Mouse (Mus musculus): ENCODE data around the gene Kat6b.
"Not testable (repeated sequence)": the region's sequence is repeated elsewhere in the genome, so short reads cannot be mapped to it uniquely, and the experiment has no call there.

The Kat6b gene

DNA sequence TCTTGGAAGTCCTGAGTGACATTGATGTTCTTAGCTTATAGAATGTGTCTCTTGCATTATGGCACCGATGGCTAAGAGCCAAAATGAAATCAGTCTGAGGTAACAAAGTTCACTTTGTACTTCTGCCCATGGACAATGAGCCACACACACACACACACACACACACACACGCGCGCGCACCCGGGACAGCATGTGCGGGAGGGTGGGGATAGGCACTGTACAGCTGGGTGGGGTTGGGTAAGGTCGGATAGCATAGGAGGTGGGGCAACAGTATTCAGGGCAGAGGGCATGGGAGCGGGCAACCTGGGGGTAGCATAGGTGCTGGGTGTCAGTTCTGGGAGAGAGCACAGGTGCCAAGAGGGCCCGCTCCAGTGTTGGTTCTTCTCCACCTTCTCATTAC, 3.5 kb downstream of the Kat6b start:
- no peak for DNase-seq (ENCODE audit: low spot score in 2 of 2)

DNA sequence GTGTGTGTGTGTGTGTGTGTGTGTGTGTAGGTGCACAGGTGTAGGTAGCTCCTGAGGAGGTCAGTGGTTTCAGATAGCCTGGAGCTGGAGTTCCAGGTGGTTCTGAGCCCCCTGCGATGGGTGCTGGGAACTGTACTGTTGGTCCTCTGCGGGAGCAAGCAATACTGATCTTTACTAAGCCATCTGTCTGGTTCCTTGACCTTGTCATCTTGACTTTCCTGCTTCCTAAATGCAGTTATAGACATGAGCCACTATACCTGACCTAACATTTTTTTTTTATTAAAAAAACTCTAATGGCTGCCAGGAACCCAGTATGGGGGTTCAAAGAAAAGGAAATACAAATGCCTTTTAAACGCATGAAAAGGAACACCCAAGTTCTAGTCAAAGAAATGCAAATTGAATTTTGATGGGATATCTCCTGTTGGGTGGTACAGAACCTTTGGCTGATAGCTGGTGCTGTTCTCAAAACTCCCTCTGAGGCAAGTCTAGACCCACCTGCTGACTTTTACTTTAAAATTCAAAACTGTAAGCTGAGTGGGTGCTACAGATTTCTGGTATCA, 4.8 kb downstream of the Kat6b start:
- no peak for DNase-seq (ENCODE audit: low spot score in 2 of 2)

DNA sequence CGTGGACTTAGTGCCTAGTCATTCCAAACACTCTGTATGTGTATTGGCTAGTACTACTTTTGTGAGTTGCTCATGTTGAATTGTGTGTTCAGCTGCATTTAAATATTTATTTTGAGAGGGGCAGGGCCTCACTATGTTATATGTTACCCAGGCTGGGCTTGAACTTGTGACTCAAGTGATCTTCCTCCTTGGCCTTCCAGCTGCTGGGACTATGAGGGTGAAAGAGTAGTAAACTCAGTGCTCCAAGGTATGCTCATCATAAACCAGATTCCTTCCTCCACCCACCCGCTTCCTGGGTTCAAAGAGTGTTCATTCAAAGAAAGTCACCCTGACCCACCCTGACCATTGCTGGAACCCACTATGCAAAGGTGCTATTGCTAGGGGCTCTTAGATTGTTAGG, 5.9 kb downstream of the Kat6b start:
- not testable (repeated sequence) for DNase-seq (ENCODE audit: low spot score in 2 of 2)

DNA sequence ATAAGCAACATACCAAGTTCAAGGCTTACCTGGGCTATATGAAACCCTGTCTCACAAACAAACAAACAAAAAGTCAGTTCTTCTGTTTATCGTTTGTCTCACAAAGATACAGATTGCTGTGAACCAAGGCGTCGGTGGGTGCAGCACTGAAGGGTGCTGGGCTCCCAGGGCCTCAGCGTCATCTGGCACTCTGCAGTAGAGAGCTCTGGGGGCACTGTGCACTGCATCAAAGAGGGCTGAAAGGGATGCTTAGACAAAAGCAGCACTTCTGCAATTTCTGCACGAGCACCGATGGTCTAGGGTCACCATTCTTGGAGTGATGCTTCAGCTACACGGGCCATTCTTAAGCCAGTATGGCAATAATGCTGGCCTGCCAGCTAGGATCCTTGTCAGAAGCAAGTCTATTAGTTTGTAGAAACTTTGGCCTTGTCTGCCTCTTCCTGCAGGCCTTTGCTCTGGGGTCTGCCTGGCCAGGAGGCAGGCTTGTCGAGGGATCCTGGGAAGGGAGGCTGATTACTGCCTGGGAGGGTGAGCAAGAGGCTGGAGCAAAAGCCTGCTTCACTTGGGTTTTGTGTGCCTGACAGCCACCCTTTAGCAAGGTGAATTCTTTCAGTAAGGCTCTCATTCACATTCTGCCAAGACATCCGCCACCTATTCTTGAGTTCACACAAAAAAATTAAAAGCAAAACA, 7.3 kb downstream of the Kat6b start:
- DNase-seq (ENCODE audit: low spot score in 2 of 2) = not testable (repeated sequence)

DNA sequence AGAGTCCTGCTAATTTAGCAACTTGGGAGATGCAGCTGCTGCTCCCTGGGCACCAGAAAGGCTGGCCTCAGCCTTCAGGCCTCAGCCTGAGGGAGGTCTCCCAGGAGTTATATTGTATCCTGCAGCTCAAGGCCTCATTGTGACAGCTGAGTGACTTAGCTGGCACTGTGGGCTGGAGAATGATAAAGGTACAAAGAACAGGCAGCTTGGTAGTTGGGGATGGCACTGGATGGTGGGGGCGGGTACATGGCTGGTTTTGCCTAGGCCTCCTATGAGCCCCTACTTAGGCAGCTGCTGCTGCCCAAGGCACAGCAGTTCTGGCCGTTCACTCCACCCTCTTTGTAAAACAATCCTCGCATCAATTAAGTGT, 7.9 kb downstream of the Kat6b start:
- DNase-seq (ENCODE audit: low spot score in 2 of 2) = no peak

DNA sequence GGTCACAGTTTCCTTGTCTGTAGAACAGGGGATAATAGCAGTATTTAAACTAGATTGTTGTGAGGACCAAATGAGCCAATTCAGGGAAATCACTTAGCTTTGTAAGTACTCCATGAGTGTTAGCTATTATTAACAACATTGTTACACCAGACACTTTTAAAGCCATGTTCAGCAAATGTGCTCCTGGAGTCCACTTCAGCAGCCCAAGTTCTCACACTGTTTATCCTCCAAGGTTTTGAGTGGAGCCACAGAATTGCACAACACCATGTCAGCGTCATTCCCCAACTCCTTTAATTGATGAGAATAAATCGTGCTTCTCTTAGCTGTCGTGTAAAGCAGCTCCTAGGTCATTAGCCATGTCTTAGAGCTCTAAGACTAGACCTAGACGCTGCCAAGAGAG, 8.9 kb downstream of the Kat6b start:
- no peak for DNase-seq (ENCODE audit: low spot score in 2 of 2)

DNA sequence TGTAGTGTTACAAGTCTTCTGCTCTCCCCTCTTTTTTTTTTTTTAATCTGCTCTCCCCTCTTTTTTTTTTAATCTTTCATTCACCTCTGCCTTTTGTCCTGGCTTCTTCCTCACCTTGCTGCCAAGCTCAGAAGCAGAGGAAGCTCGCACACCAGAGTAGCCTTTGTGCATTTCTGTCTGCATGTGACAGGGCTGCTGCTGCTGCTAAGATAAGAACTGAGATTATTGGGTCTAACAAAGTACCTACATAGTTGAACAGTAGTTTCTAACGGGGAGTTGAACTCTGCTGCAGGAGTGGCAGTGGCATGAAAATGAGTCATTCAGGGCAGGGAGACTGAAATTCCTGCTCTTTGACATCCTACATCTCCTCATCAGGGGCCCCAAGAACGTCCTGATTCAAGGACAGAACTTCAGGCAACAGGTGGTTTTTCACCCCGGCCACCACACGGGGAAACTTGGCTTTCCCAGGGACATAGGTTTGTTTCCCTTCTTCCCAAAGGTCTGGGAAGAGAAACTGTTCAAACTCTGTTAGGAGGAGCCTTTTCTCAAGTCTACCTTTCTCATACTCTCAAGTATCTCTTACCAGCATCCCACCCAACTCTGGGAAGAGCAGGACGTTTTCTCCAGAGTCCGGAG, 17.2 kb downstream of the Kat6b start:
- no peak for DNase-seq (ENCODE audit: low spot score in 2 of 2)

DNA sequence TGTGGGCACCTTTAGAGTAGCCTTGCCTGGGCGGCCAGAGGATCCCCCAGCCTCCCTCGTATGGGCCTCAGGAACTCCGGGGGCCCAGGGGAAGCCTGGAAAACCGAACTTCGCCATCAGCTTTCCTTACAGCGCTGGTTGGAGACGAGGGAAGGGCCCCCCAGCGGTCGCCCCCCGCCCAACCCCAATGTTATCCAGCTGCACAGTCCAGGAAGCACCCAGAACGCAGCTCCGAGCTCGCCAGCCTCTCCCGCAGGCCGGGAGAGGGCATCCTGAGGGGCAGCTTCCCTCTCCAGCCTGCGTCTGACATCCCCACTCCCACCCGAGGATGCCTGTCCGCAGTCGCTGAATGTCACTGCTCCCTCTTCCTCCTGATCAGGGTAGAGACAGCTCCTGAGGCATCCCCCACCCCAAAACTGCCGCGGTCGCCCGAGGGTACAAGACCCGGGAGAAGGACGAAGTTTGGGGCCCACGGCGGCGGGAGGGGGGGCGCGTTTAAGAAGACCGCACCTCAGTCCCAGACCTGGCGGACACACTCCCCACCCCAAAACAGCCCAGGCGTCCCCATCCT, 17.9 kb downstream of the Kat6b start:
- DNase-seq (ENCODE audit: low spot score in 2 of 2) = peak; percentile 7 to 15

DNA sequence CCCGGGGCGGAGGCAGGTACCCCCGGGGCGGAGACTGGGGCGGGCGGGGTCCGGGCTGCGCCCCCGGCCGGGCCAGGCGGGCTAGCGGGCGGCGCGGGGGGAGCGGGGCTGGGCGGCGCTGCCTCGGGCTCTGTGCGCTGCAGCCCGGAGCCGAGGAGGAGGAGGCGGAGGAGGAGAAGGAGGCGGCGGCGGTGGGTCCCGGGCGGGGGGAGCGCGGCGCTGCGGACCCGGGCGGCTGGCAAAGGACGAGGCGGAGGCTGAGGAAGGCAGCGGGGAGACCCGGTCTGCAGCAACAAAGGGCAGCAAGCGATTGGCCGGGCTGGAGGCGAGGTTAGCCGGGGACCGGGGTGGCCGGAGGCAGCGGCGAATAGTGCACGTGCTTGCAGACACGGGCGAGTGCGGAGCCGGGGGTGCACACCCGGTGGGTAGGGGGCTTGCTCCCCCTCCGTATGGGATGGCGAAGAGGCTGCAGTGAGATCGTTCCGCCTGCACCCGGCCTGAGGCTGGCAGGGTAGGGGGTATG, 18.5 kb downstream of the Kat6b start:
- peak; percentile 34 to 49 for DNase-seq (ENCODE audit: low spot score in 2 of 2)

DNA sequence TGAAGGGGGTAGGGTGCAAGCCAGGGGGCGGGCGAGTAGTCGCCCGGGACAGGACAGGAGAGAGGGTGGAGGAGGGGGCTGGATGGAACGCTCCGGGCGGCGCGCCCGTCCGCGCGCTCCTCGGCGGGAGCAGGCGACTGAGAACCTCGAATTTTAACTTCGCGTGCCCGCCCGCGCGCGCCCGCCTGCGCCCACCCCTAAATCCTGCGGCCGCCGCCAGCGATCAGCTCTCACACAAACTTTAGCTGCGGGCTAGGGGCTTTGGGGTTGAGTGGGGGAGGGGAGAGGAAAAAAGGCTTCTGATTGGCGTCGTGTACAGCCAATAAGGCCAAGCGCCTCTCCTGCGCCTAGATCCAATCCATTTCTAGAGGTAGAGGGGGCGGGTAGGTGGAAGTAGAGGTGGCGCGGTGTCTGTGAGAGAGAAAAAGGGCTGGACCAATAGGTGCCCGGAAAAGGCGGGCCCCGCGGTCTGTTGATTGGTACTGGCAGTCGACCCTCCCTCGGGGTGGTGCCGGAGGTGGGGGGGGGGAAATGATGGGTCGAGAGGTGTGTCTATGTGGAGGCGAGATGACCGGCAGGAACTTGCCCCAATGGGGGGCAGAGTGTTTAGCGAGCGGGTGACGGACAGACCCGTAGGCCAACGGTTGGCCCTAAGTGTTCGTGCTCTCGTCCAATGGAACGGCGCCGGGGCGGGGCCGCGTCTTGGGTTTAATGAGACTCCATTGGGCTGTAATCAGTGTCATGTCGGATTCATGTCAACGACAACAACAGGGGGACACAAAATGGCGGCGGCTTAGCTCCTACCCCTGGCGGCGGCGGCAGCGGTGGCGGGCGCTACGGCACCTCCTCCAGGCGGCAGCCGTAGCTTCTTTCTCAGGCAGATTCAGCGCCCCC, 19.2 kb downstream of the Kat6b start:
- DNase-seq (ENCODE audit: low spot score in 2 of 2) = peak; percentile 96

DNA sequence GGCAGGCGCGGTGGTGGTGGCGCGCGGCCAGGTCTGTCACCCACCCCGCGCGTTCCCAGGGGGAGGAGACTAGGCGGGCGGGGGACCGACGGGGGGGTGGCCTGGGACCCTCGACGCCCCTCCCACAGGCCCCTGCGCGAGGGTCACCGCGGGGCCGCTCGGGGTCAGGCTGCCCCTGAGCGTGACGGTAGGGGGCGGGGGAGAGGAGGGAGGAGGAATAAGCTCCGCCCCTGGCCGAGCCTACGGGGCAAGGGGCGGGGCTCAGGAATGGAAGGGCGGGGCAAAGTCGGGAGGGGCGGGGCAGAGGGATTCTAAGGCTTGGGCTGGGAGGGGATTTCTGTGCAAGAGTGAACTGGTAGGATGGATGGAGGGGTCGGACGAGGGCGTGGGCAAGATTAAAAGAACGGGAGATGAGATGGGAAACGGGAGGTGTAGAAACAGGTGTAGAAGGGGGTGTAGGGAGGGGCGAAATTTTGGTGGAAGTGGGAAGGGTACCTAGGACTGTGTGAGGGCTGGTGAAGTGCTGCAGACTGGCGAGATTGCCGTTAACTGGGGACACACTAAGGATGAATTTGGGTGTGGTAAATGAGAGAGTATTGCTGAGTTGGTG, 19.9 kb downstream of the Kat6b start:
- DNase-seq (ENCODE audit: low spot score in 2 of 2) = peak; percentile 69 to 83

DNA sequence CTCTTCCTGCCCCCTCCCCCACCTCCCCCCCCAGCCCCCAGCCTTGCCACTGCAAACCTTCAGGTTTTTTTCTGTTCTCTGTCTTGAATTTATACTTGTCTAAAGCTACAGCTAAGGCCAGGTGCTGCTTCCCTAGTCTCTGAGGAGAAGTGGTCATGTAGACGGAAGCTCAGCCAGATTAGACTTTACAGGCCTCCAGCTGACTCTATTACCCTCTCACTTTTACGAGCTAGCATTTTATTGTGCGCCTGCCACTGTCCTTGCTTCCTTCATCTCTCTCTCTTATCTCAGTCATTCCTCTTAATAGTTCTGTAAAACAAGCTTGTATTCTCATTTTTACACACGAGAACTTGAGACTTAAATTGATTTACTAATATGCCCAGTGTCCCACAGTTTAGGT, 23.8 kb downstream of the Kat6b start:
- DNase-seq (ENCODE audit: low spot score in 2 of 2) = no peak

DNA sequence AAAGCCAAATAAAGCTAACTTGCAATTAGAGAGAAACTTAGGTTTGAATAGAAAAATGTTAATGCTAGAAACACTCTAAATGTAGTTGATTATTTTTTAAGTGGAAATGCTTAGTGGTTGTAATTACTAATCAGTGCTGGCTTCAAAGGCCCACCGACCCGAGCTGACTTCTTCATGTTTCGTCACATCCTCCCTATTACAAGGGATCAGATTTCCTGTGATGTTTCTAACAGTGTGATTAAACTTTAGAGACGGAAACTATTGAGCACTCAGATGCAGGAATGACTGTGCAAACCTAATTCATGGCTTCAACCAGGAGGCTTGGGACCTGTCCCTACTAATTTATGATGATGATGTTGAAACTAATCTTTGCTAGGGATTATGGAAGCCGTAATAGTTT, 25.8 kb downstream of the Kat6b start:
- no peak for DNase-seq (ENCODE audit: low spot score in 2 of 2)

DNA sequence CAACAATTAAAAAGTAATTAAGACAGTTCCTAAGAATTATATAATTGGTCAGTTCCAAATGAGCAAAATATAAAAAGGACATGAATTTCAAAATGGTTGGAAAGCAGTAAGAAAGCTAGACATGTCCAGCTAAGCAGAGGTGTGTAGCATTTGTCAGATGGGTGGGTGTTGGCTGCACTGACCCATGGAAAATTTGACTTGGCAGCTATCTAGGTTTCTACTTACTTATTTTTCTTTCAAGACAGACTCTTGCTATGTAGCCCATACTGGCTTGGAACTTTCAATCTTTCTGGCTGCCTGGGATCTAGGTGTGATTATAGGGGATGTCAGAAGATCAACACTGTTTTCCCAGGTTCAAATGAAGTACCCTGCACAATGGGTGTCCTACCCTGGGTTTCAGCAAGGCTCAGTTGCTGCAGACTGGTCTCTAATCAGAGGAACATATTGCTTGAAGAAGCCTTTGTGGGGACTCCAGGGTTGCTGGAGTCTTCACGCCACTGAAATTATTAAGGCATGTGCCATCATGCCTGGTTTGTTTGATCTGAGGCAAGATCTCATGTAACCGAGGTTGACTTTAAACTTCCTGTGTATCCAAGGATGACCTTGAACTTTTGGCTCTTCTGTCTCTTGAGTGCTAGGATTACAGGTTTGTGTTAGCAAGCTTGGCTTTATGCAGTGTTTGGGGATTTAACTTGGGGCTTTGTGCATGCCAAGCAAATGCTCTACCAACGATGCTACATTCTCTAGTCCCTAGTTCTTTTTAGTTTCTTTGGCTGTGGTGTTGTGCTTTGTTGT, 28.1 kb downstream of the Kat6b start:
- DNase-seq (ENCODE audit: low spot score in 2 of 2) = no peak

DNA sequence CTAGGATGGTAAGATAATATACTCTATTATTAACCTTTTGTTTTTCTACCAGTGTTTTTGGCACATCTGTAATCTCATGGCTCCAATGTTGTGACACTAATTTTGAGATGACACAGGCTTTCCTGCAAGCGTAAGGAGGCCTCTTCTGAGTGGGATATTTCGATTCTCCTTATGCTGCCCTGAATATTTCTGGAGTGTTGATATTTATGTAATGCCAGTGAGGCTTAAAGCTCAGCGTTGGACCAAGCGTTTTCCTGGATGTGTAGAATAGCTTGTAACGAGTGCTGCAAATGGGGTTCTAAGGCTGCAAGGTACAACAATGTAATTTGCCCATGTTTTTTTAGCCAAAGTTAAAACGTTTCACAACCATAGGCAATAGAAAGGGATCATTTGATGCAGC, 30.2 kb downstream of the Kat6b start:
- DNase-seq (ENCODE audit: low spot score in 2 of 2) = no peak

DNA sequence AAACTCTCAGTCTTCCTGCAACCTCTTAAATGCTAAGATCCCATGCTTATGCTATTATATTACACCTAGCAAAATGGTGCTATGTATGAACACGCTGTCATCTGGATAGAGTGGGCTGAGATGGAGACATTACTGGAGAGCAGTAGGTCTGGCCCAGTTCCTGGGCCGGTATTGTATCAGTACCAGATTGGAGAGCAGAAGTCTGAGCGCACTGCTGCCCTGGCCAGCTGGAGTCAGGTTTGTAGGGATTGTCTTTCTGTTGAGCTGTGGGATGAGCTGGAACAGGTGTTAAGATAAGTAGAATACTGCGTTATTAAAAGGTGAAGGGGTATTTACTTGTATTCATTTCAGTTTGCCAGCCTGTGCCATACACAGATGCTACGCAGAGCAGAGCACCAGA, 34.3 kb downstream of the Kat6b start:
- DNase-seq (ENCODE audit: low spot score in 2 of 2) = no peak

DNA sequence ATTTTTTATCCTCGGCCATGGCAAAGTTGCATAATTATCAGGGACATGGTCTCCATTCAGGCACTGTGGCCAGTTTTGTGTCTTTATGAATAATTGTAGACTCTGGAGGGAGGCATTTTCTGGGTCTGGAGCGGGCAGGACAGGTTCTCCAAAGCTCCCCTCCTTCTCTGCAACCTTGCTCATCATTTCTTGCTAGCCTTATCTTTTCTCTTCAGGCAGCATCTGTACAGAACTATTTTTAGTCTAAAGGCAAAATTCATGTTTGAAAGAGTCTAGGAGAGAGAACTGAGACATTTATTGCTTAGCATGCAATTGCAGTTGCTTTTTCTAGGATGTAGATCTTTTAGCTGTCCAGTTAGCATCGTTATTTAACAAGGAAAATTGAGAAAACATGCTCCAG, 38.1 kb downstream of the Kat6b start:
- DNase-seq (ENCODE audit: low spot score in 2 of 2) = no peak

DNA sequence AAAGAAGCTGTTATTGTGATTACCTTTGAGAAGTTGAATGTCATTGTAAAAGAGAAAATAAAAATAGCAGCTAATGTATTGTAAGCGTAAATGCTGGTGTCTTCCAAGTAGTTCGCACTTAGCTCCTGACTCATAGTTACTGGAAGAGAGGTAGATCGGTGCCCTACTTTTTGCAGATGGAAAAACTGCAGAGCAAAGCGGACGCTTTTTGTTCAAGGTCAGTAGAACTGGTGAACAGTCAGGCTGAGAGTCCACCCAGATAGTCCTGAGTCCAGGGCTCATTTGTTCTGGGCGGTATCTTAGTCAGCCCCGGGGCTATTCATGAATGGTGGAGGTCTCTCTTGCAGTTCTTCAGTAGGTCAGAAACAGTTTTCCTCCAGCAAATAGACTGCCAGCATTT, 39.3 kb downstream of the Kat6b start:
- DNase-seq (ENCODE audit: low spot score in 2 of 2) = no peak

DNA sequence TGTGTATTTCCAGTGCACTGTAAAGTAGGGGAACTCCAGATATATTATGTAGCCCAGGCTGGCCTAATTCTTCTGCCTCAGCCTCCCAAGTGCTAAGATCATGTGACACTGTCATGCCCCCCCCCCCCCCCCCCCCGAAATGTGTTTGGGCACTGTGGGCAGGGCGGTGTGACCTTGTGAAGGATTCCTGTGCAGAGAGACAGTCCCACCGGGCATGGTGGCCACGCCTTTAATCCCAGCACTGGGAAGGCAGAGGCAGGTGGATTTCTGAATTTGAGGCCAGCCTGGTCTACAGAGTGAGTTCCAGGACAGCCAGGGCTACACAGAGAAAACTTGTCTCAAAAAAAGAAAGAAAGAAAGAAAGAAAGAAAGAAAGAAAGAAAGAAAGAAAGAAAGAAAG, 40.3 kb downstream of the Kat6b start:
- DNase-seq (ENCODE audit: low spot score in 2 of 2) = not testable (repeated sequence)

DNA sequence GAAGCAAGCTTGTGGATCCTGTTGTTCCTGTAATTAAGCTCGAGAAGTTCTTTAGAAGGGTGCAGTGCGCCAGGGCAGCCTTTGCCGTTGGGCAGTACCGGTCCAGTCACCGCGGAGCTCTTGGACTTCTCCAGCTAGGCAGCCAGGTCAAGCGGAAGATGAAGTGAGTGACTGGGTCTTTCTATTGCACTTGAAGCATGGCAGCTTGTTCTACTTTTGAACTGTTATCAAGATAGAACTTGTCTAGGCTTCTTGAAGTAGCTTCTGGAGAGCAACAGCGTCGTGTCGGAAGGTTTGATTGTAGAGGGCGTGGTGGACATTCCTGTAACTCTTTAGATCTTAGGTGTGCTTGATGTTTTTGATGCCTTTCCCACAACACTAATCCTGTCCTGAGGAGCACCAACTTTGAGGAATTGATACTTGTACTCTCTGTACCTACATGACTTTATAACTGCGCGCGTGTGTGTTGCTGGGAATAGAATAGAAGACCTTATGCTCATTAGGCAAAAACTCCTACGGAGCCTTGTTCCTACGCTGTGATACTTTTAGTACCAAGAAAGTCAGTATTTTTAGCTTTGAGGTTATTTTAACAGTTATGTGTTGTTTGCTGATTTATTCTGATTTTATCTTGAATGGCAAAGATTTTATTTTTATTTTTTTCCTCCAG, 41.2 kb downstream of the Kat6b start:
- no peak for DNase-seq (ENCODE audit: low spot score in 2 of 2)
